Mouse (Mus musculus): ENCODE measurements around the gene Aknad1. TPM values are rescaled to one million over a fixed set of nuclear protein-coding genes. Genes with fewer than 3 reads are reported as not detected.

Gene Aknad1
- total RNA-seq, 2 experiments from 2014 or later: 0.08 TPM; not detected in 1

DNA sequence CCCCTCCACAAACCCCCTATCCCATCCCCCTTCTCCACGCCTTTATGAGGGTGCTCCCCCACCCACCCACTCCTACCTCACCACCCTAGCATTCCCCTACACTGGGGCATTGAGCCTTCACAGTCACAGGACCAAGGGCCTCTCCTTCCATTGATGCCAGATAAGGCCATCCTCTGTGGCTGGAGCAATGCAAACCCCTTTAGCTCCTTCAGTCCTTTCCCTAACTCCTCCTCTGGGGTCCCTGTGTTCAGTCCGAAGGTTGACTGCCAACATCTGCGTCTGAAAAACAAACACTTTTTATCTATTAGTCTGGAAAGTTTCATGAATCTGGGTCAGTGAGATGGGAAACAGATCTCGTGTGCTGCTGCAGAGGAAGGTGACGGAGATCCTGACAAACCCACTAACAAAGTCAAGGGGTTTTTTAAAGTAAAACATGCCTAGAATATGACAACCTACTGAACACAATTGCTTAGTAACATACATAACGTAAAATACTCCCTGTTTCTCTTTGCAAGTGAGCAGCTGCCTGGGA lies 43.0 kb downstream of the Aknad1 start:
- no peak for DNase-seq (ENCODE audit: low spot score in 2 of 2)

DNA sequence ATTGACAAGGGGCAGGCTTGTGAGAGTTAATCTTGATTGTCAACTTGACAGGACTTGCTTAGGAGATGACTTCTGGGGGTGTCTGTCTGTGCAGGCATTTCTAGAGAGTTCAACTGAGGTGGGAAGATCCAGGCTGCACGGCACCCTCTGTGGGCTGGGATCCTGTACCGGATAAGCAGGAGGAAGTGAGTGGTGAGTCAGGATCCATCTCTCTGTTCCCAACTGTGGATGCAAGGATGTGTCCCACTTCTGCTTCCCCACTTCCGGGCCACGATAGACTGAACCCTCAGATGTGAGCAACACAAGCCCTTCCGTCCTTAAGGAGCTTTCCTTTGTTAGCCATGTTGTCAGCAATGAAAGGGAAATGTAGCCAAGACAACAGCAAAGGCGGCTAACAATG lies 47.1 kb downstream of the Aknad1 start:
- DNase-seq (ENCODE audit: low spot score in 2 of 2): no peak

DNA sequence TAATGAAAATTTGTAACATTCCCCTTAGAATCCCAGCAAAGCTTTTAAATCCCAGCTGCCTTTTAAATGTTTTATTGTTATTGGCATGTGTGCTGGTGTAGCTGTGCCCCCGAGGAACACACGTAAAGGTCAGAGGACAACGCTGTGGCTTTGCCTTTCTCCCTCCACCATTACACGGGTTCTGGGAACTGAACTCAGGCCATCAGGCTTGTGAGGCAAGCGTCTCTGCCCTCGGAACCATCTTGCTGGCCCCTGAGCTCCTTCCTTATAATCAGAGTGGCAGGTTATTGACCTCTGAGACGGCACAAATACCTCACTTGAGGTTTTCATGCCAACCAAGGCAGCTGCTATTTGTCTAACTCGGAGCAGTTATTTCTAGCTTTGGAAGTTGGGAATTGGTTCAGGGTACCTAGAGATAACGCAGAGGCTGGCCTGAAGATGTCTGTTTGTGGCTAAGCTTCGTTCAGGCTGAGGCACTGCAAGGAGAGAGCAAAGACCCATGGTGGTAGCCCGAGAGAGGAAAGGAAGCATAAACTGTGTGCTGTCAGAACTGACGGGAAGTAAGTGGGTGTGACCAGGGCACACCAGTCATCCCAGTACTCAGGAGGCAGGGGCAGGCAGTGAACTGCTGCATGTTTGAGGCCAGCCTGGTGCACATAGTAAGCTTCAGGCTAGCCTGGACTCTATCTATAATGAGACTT lies 48.4 kb downstream of the Aknad1 start:
- DNase-seq (ENCODE audit: low spot score in 2 of 2): no peak

DNA sequence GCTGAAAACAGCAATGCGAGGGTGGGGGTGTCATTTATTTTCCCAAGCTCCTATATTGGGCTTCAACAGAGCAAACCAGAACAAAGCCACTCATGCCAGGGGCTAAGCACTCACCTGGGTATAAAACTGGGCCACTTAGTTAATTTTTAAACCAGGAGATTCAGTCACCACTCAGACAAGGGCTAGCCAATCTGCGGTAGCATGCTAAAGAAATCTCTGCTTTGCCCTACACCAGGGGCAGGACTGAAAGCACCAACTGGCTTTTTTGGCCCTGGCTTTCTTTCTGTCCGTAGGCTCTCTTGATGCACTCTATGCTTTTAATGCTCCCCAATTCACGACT lies 49.0 kb downstream of the Aknad1 start:
- DNase-seq (ENCODE audit: low spot score in 2 of 2): no peak

DNA sequence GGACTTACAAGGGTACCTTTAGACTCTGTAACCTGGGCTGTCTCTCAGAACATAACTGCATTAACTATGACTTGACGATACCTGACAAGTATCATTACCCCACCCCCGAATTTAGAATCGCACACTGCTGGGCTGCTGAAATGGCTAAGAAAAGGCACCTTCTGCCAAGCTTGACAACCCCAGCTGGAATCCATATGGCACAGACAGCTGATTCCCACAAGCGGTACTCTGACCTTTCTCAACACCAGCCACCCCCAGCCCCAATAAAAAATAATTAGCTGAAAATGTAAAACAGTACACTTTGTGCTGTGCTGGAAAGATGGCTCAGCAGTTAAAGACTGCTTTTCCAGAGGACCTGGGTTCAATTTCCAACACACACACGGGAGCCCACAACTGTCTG lies 49.8 kb downstream of the Aknad1 start:
- DNase-seq (ENCODE audit: low spot score in 2 of 2): no peak

DNA sequence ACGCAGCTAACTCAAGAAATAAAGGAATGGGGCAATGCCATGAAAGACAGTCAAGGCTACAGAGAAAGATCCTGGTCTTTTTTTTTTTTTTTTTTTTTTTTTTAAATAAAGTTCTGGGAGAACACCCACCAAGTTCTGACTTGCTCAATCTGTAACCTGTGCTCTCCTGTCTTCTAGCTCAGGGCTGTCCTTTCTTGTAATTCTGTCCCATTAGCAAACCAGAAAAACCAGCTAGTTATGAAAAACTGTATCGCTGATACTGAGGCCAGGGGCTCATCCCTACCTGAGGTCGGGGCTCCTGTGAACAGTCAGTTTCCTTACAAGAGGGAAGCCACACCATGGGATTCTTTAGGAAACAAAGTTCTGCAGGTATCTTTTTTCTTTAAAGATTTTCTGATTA lies 51.0 kb downstream of the Aknad1 start:
- no peak for DNase-seq (ENCODE audit: low spot score in 2 of 2)

DNA sequence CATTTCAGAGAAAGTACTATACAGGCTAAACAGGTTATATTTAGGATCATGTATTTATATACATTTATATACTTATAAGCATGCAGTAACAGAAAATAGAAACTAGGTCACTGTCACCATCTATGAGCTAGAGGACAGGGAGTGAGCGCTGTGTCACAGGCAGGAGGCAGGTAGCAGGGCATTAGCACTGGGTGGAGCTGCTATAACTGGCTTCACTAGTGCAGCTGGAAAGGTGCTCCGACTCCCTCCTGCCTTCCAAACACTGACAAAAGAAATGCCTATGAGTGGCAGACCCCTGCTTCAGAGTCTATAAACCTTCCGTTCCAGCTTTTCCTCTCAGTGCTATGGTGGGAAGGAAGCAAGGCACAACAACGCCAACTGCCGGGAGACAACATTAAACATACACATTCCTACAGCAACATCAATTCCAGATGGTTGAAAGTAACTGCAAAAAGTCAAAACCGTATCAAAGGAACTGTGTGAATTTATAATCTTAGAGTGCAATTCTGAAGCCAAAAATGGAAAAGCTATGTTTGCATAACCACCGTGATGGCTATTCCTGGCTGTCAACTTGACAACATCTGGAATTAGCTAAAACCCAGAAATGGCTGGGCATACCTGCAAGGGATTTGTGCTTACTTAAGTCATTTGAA lies 51.7 kb downstream of the Aknad1 start:
- no peak for DNase-seq (ENCODE audit: low spot score in 2 of 2)

DNA sequence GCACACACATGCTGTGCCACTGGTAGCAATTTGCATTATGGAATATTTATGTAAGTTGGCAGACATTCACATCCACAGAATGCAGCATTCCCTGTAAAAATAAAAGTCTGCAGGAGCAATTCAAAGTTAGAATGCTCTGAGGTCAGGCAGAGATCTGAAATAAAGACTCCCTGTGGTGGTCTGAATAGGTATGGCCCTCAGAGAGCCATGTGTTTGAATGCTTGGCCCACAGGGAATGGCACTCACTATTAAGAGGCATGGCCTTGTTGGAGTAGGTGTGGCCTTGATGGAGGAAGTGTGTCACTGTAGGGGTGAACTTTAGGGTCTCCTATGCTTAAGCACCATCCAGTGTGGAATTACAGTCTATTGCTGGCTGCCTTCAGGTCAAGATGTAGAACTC lies 53.0 kb downstream of the Aknad1 start:
- no peak for DNase-seq (ENCODE audit: low spot score in 2 of 2)

DNA sequence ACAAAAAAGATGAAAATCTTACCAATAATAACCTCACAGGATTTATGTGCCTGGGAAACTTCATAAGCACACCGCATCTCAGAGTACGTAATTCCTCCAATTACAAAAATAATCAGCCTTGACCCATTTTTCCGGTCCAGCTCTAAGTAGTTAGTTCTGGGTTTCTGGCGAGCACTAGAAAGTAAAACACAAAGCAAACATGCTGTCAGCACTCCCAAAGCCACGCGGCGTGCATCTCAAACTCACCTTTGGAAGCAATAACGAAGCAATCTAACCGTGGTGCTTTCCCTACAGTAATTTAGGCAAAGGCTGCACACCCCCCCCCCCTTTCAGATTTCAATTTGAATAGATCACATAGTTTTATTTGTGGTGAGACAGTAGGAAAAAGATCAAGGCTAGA lies 55.3 kb downstream of the Aknad1 start:
- DNase-seq (ENCODE audit: low spot score in 2 of 2): no peak

DNA sequence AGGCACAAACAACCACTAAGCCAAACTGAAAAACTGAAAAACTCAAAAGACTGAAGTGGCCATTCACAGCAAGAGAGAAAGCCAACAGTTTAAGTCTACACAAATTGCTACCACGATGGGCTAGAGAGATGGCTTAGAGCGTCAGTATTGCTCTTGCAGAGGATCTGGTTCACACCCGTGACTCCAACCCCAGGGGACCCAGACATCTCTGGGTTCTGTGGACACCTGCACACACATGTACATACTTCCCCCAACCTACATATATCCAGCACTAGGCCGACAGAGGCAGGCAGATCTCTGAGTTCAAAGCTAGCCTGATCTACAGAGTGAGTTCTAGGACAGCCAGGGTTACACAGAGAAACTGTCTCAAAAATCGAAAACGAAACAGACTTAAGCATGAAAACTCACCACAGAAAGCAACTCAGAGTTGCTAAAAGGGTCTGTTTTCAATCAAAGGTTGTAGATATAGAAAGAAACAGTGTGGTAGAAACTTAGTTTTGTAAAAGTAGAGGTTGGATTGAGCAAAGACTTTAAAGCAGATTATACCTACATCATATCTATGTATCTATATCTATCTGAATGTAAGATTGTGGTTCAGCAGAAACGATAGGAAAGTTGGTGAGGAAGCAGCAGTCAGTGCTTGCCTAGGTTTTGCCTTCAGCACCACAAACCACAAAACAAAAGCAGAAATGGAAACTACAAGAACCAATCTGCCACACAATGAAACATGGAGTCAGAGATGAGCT lies 56.3 kb downstream of the Aknad1 start:
- no peak for DNase-seq (ENCODE audit: low spot score in 2 of 2)

DNA sequence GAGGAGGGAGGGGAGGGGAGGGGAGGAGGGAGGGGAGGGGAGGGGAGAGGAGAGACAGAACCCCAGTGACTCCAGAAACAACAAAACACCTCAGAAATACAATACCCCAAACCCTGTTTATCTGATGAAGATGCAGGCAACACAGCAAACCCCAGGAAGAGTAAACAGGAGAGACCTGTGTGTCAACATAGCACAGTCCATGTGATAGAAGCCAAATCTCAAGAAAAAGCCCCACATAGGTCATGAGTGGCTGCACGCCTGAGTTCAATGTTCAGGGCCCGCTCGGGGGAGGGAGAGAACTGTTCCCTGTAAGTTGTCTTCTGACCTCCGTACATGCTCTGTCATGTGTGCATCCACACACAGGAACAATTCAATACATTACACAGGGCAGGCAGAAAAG lies 56.9 kb downstream of the Aknad1 start:
- no peak for DNase-seq (ENCODE audit: low spot score in 2 of 2)

DNA sequence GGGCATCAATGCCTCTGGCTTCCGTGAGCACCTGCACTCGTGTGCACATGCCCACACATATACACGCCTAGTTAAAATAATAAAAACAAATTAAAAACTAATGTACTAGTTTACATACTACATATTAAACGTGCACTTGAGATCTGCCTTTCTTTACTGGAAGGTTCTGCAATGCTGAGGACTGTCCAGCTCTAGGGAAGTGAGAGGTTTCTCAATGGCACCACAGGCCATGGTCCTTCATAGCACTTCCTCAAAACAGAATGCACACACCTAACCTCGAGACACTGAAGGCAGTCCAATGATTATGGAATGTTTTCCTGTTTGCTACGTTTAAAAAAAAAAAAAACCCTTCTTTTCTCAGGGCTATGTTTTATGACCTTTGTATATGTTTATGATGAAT lies 58.3 kb downstream of the Aknad1 start:
- DNase-seq (ENCODE audit: low spot score in 2 of 2): no peak

DNA sequence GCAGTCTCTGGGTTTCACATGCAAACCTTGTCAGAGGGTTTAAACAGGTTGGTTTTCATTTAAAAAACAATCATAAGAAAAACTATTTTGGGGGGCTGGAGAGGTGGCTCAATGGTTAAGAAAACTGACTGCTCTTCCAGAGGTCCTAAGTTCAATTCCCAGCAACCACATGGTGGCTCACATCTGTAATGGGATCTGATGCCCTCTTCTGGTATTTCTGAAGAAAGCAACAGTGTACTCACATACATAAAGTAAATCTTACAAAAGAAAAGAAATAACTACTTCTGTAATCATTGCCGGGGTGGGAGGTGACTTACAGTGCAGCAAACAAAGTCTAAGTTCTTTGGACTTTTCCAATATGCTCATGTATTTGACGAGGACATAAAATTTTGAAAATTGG lies 58.9 kb downstream of the Aknad1 start:
- DNase-seq (ENCODE audit: low spot score in 2 of 2): no peak

DNA sequence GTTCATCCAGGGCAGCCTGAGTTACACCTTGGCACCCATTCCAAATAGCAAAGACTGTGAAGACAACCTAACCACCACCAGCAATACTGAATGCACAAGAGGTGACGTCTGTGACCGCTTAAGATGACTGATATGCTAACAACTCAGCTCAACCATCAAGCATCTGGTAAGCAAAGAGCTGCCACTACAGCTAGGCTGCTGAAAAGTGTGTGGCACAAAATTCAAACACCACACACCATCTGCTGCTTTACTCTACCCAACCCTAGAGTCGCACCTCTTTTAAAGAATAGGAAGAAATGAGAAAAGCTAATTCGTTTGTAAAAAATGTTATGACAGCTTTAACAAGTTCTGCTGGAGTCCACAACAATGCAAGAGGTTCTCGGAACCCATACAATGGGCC lies 66.2 kb downstream of the Aknad1 start:
- DNase-seq (ENCODE audit: low spot score in 2 of 2): no peak

DNA sequence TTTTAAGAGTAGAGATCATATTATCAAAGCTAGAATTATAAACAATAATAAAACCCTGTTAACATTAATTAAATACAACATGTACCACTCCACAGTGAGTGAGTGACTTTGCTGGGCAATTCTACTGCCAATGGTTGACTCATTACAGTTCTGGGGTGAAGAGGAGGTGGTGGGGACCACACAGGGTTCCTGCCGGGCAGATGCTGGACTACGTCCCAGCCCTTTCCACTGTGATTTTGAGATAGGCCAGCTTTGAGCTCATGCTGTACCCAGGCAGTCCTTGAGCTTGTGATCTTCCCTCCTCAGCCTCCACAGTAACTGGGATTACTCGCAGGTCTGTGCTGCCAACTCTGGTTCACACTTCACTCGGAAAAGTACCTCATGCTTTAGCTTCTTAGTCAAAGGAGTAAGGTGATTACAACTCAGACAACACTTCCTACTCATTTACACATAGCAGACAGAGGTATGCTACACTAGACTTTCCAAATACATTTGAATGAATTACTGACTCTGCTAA lies 71.3 kb downstream of the Aknad1 start:
- no peak for DNase-seq (ENCODE audit: low spot score in 2 of 2)

DNA sequence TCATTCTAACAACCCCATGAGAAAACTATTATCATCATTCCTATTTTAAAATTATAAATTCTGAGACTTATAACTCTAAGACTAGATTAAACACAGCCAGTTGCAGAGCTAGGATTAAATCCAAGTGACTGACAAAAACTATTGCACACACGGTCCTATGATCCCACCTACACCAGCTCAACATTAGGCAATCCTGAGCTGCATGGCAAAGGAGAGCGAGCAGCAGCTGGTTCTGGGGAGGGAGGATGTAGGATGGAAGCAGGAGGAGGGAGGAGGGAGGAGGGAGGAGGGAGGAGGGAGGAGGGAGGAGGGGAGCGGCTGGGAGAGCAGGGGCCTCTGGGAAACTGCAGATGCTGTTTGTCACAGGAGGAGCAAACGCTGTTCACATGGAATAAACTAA lies 76.2 kb downstream of the Aknad1 start:
- no peak for DNase-seq (ENCODE audit: low spot score in 2 of 2)

DNA sequence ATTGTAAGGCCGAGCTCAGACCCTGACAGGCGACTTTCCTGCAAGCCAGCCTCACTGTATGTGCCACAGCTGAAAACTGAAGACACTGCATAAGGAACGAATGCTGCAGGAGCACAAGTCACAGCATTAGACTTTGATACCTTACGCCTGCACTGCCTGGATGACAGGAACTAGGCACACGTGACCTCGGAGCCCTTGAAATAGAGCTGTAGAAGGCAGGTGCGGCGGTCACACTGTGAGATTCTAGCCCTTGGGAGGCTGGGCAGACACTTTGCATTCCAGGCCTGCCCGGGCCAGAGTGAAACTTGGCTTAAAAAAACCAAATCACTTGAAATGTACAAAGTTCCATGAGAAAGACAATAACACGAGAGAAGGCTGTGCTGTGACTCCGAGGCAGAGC lies 91.0 kb downstream of the Aknad1 start:
- no peak for DNase-seq (ENCODE audit: low spot score in 2 of 2)

DNA sequence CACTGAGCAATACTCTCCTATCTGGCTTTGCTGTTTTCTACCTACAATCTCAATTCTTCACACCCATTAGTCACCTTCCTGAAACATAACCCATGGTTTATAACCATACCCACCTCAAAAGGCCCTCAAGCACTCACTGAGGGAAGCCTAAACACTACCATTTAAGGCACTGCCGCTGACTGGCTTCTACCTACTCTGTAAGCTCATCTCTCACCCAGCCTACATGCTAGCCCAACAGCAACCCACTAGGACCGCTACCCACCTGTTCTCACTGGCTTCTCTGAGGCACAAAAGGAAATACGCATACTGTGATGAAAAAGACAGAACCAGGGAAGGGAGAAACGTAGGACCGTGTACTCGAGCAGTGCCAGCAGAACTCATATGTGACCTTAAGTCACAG lies 92.3 kb downstream of the Aknad1 start:
- DNase-seq (ENCODE audit: low spot score in 2 of 2): no peak

All from adrenal gland, postnatal 4 days (tissue).